Mouse (Mus musculus) heart, postnatal 10 days (tissue): Measurements from ENCODE around the gene B4galt1. TPM values are rescaled to one million over a fixed set of nuclear protein-coding genes. Genes with fewer than 3 reads are reported as not detected.

Experiments
- DNase-seq, 2 experiments: peaks; one replicate each; pipeline ENCODE4 v3.0.0; 2021
- intact Hi-C: fragments of 180-260 bp; cut with DNase I; formaldehyde crosslinking; loops from one replicate; pipeline ENCODE4 v1.15.1; 2025
- total RNA-seq, 2 experiments: library from RNA; stranded (reverse); gene quantifications; 2 replicates each; pipeline ENCODE4 v1.2.3; 2021

B4galt1 gene
- total RNA-seq, 2 experiments from 2014 or later: 95.5 to 103 TPM

- peak; percentile 71 to 72 for DNase-seq
- intact Hi-C loops: no loop called here
Observed at GRCm38 (mm10) chr4:40873320-40873719, 19.5 kb upstream of the B4galt1 start.

GRCm38 (mm10) chr4:40872129-40872528 lies 18.3 kb upstream of the B4galt1 start:
- no peak for DNase-seq
- intact Hi-C loops: no loop called here

- intact Hi-C loops: no loop called here
- DNase-seq: no peak
Observed at GRCm38 (mm10) chr4:40870206-40870605, 16.4 kb upstream of the B4galt1 start.

GRCm38 (mm10) chr4:40868554-40869232 lies 14.9 kb upstream of the B4galt1 start:
- DNase-seq: peak; percentile 92 to 93
- intact Hi-C loops: loop anchor here (2.0 kb wide), 1 partner anchor 14 kb away; the partner anchor contains the start of gene B4galt1

- no peak for DNase-seq
- intact Hi-C loops: no loop called here
Observed at GRCm38 (mm10) chr4:40864361-40864760, 10.6 kb upstream of the B4galt1 start.

- no peak for DNase-seq
- intact Hi-C loops: no loop called here
Observed at GRCm38 (mm10) chr4:40863340-40863739, 9.5 kb upstream of the B4galt1 start.

GRCm38 (mm10) chr4:40861131-40861530 lies 7.3 kb upstream of the B4galt1 start:
- intact Hi-C loops: no loop called here
- DNase-seq: no peak

GRCm38 (mm10) chr4:40857824-40858346 lies 4.1 kb upstream of the B4galt1 start:
- intact Hi-C loops: no loop called here

GRCm38 (mm10) chr4:40856571-40856970 lies 2.8 kb upstream of the B4galt1 start:
- DNase-seq: no peak
- intact Hi-C loops: no loop called here

More at GRCm38 (mm10) chr4:40857824-40858346, 4.1 kb upstream of the B4galt1 start:
- DNase-seq: no peak

- intact Hi-C loops: loop anchor here (2.0 to 5.0 kb wide), 2 partner anchors 14 to 53 kb away; no protein-coding TSS in a partner anchor
Observed at GRCm38 (mm10) chr4:40854387-40854933, 655 bp upstream of the B4galt1 start.

GRCm38 (mm10) chr4:40852861-40853564 lies 792 bp downstream of the B4galt1 start:
- intact Hi-C loops: loop anchor here (1.0 to 5.0 kb wide), 2 partner anchors 54 to 80 kb away; no protein-coding TSS in a partner anchor
- peak in 1 of 2 experiments; percentile 65 for DNase-seq

More at GRCm38 (mm10) chr4:40854387-40854933, 655 bp upstream of the B4galt1 start:
- DNase-seq: no peak

- DNase-seq: peak; percentile 81 to 85
Observed at GRCm38 (mm10) chr4:40852249-40852781, 1.5 kb downstream of the B4galt1 start.

GRCm38 (mm10) chr4:40851763-40852248 lies 2.0 kb downstream of the B4galt1 start:
- DNase-seq: peak in 1 of 2 experiments; percentile 44
- intact Hi-C loops: loop anchor here (1.0 to 5.0 kb wide), 3 partner anchors 31 to 79 kb away; no protein-coding TSS in a partner anchor

More at GRCm38 (mm10) chr4:40852249-40852781, 1.5 kb downstream of the B4galt1 start:
- intact Hi-C loops: loop anchor here (1.0 to 5.0 kb wide), 2 partner anchors 55 to 79 kb away; no protein-coding TSS in a partner anchor

- intact Hi-C loops: loop anchor here (2.0 to 5.0 kb wide), 2 partner anchors 30 to 56 kb away; no protein-coding TSS in a partner anchor
- DNase-seq: no peak
Observed at GRCm38 (mm10) chr4:40851031-40851762, 2.6 kb downstream of the B4galt1 start.

- intact Hi-C loops: loop anchor here (2.0 to 5.0 kb wide), 2 partner anchors 30 to 57 kb away; no protein-coding TSS in a partner anchor
- DNase-seq: peak; percentile 70 to 72
Observed at GRCm38 (mm10) chr4:40850582-40850981, 3.2 kb downstream of the B4galt1 start.

GRCm38 (mm10) chr4:40849518-40849917 lies 4.3 kb downstream of the B4galt1 start:
- no peak for DNase-seq
- intact Hi-C loops: no loop called here

- intact Hi-C loops: no loop called here
- DNase-seq: no peak
Observed at GRCm38 (mm10) chr4:40848246-40848645, 5.6 kb downstream of the B4galt1 start.

GRCm38 (mm10) chr4:40847160-40847559 lies 6.6 kb downstream of the B4galt1 start:
- intact Hi-C loops: no loop called here
- peak in 1 of 2 experiments; percentile 33 for DNase-seq

GRCm38 (mm10) chr4:40846143-40846931 lies 7.5 kb downstream of the B4galt1 start:
- intact Hi-C loops: no loop called here
- DNase-seq: peak in 1 of 2 experiments; percentile 34
